Mouse (Mus musculus) ovary, adult 18-20 months (tissue): ENCODE data around the gene Cyfip2.
A peak's percentile ranks its signal among the peaks of the same experiment; 100 is the strongest.

ENCODE experiments used
- DNase-seq: peaks from one replicate; pipeline ENCODE4 v3.0.0; 2022; ENCODE audit warnings: low spot score, mixed read lengths

Cyfip2 gene

GRCm38 (mm10) chr11:46235334-46235733 is 77.3 kb downstream of the Cyfip2 start, which contains the start of gene Fndc9:
Fndc9 (plus strand) TSS chr11:46235531.
- no peak for DNase-seq

GRCm38 (mm10) chr11:46233966-46234365 is 78.7 kb downstream of the Cyfip2 start:
- DNase-seq = no peak

GRCm38 (mm10) chr11:46232803-46233202 is 79.9 kb downstream of the Cyfip2 start:
- no peak for DNase-seq

- no peak for DNase-seq
These were observed 82.5 kb downstream of the Cyfip2 start for GRCm38 (mm10) chr11:46230184-46230583.

- no peak for DNase-seq
These were observed 87.3 kb downstream of the Cyfip2 start for GRCm38 (mm10) chr11:46225345-46225744.

GRCm38 (mm10) chr11:46223575-46223974 is 89.1 kb downstream of the Cyfip2 start:
- DNase-seq = no peak

- no peak for DNase-seq
These were observed 92.4 kb downstream of the Cyfip2 start for GRCm38 (mm10) chr11:46220211-46220610.

- DNase-seq = no peak
These were observed 93.3 kb downstream of the Cyfip2 start for GRCm38 (mm10) chr11:46219380-46219779.

- DNase-seq = no peak
These were observed 94.1 kb downstream of the Cyfip2 start for GRCm38 (mm10) chr11:46218584-46218983.

- no peak for DNase-seq
These were observed 95.0 kb downstream of the Cyfip2 start for GRCm38 (mm10) chr11:46217686-46218085.

GRCm38 (mm10) chr11:46216669-46217068 is 96.0 kb downstream of the Cyfip2 start:
- DNase-seq = no peak

GRCm38 (mm10) chr11:46215354-46215753 is 97.3 kb downstream of the Cyfip2 start:
- DNase-seq = peak; percentile 17

GRCm38 (mm10) chr11:46214368-46215230 is 98.1 kb downstream of the Cyfip2 start:
- DNase-seq = no peak

- DNase-seq = peak; percentile 32
These were observed 98.8 kb downstream of the Cyfip2 start for GRCm38 (mm10) chr11:46213844-46214243.

- no peak for DNase-seq
These were observed 100.8 kb downstream of the Cyfip2 start for GRCm38 (mm10) chr11:46211858-46212257.

GRCm38 (mm10) chr11:46209884-46210283 is 102.8 kb downstream of the Cyfip2 start:
- DNase-seq = no peak

GRCm38 (mm10) chr11:46205639-46206409 is 106.8 kb downstream of the Cyfip2 start:
- DNase-seq = no peak

- DNase-seq = no peak
These were observed 107.8 kb downstream of the Cyfip2 start for GRCm38 (mm10) chr11:46204841-46205240.

GRCm38 (mm10) chr11:46202547-46202887 is 110.1 kb downstream of the Cyfip2 start:
- DNase-seq = no peak

GRCm38 (mm10) chr11:46201636-46202546 is 110.8 kb downstream of the Cyfip2 start:
- no peak for DNase-seq

- DNase-seq = no peak
These were observed 112.0 kb downstream of the Cyfip2 start for GRCm38 (mm10) chr11:46200664-46201063.

- no peak for DNase-seq
These were observed 118.5 kb downstream of the Cyfip2 start for GRCm38 (mm10) chr11:46194175-46194574.
